Mouse (Mus musculus): Measurements from ENCODE around the gene Simc1.

The Simc1 gene

DNA sequence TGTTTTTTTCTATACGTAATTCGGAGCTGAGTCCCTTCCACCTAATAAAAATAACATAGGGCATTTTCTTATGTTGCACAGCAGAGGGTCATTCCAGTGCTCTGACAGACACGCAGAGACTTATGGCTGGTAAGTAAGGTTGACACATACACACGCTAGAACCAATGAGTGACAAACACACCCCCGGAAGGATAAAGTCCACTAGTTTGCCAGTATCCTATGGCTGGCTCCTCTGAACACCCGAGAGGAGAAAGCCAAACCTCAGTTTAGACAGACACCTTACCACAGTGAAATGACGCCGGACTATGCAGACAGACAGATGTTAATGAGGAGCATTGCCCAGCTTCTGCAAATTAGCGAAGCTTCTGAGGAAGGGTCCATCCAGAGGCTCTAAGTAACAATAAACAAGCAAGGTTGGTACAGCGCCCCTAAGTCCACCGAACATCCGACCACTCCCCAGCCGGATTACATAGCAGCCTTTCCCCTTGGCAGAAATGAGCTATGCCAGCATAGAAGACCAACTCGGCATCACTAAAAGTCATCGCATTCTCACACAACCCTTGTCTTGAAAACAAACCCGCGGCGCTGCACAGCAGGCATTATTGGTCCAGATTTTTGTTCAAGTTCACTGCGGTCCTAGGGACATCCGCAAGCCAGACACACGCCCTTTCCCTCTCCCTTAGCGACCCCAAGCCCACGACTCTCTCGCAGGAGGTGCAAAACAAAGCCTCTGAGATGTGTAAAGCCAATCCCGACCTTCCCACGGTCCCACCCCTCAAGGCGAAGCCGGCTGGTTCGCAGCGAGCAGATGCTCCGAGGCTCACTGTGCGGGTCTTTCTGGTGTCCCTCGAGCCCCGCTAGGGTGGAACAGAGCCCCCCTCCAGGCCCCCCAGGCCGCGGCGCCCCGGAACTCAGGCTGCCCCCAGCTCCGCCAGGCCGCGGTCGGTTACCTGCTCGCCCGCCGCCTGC lies 60.9 kb downstream of the Simc1 start:
- H3K27me3 ChIP-seq (ENCODE audit: control insufficient read depth, insufficient read depth, low read length, poor library complexity, severe bottlenecking) = no peaks in the 10 kb centered on the region
- no peaks in the 10 kb centered on the region; the same call in 1 of the 2 replicates for H3K36me3 ChIP-seq (ENCODE audit: control insufficient read depth, insufficient read depth, low read length, poor library complexity, severe bottlenecking)
- DNase-seq (ENCODE audit: low read depth, low spot score) = peak; percentile 17

DNA sequence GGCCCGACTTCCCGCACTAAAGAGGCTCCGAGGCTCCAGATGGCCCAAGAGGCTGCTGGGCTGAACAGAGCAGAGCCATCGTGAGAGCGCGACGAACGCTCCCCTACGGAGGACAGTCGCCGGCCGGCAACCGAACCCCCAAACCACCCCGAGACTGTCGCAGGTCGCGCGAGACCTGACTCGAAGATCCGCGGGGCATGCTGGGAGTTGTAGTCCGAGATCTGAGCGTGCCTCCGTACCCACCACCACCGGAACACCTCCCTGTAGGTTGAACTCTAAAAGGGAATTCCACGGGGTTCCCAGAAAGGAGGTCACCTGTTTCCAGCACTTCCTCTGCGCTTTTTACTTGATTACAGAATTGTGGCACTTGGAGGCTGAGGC lies 61.6 kb downstream of the Simc1 start, which contains the start of gene 4833439L19Rik:
4833439L19Rik (minus strand) TSS at position 235 of the 381 bp plus-strand sequence.
- peak; percentile 95 for DNase-seq (ENCODE audit: low read depth, low spot score)
- no peaks in the 10 kb centered on the region for H3K27me3 ChIP-seq (ENCODE audit: control insufficient read depth, insufficient read depth, low read length, poor library complexity, severe bottlenecking)
- H3K36me3 ChIP-seq (ENCODE audit: control insufficient read depth, insufficient read depth, low read length, poor library complexity, severe bottlenecking) = no peaks in the 10 kb centered on the region; the same call in 1 of the 2 replicates

DNA sequence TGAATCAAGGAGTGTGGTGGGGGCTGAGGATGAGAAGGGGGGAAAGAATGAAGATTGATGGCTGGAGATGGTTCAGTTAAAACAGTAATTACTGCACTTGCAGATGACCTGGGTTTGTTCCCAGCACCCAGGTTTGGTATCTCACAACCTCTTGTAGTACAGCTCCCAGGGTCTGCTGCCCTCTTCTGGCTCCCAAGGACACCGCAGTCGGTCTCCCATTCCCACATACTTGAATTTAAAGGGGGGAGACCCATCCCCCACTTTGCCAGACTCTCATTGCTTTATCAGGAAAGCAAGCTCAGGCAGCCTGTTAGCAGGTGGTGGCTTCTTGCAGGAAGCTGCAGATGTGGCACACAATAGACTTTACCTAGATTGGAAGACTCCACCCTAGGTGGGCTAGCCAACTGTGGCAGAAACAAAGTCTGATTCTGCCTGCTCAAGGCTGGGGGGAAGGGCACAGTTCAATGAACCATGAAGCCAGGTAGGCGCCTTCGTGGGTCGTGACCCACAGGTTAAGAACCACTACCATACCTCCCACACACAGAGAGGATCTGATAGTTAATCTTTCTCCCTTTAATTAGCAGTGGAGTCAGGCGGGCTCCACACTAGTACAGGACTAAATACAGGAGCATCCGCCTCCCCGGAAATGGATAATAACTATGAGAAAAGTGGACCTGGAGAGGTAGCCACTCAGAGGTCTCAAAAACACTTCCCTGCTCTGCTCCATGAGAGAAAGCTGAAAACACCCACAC lies 62.2 kb downstream of the Simc1 start:
- no peaks in the 10 kb centered on the region; the same call in 1 of the 2 replicates for H3K36me3 ChIP-seq (ENCODE audit: control insufficient read depth, insufficient read depth, low read length, poor library complexity, severe bottlenecking)
- H3K27me3 ChIP-seq (ENCODE audit: control insufficient read depth, insufficient read depth, low read length, poor library complexity, severe bottlenecking) = no peaks in the 10 kb centered on the region
- peak; percentile 24 for DNase-seq (ENCODE audit: low read depth, low spot score)

DNA sequence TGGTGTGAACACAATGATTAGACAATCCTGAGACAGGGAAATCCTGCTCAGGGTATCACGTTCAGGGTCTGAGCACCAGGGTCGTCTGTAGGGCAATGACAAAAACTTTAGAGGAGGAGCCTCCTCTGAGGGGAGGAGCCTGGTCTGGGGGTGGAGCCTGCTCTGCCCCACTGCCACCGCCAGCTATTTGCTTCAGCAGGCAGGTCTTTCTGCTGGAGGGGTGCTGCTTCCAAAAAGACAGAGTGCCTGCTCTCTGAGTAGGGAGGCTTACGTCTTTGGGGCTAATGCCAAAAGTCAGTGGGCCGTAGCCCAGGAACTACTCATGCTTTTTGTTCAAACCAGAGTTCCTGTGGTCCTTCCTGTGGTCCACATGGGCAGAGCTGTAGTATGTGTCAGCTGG lies 64.8 kb downstream of the Simc1 start:
- peak; percentile 18 for DNase-seq (ENCODE audit: low read depth, low spot score)
- H3K27me3 ChIP-seq (ENCODE audit: control insufficient read depth, insufficient read depth, low read length, poor library complexity, severe bottlenecking) = no peaks in the 10 kb centered on the region
- no peaks in the 10 kb centered on the region for H3K36me3 ChIP-seq (ENCODE audit: control insufficient read depth, insufficient read depth, low read length, poor library complexity, severe bottlenecking)

DNA sequence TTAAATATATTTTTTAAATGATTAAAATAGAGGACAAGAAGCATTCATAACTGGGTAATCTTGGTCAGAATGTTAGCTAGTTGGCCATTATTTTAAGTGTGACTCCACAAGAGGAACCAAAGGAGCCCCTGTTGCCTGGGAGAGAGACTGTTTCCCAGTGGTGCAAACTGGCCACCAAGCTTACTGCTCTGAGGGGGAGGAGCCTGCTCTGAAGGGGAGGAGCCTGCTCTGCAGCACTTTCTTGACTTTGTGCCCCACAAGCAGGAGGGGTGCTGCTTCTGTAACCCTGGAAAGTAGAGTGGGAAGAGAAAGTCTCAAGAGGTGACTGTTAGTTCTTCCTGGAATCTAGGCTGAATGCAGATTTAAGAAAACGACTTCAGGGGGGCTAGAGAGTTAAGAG lies 65.7 kb downstream of the Simc1 start:
- no peak for DNase-seq (ENCODE audit: low read depth, low spot score)
- no peaks in the 10 kb centered on the region for H3K36me3 ChIP-seq (ENCODE audit: control insufficient read depth, insufficient read depth, low read length, poor library complexity, severe bottlenecking)
- no peaks in the 10 kb centered on the region for H3K27me3 ChIP-seq (ENCODE audit: control insufficient read depth, insufficient read depth, low read length, poor library complexity, severe bottlenecking)

DNA sequence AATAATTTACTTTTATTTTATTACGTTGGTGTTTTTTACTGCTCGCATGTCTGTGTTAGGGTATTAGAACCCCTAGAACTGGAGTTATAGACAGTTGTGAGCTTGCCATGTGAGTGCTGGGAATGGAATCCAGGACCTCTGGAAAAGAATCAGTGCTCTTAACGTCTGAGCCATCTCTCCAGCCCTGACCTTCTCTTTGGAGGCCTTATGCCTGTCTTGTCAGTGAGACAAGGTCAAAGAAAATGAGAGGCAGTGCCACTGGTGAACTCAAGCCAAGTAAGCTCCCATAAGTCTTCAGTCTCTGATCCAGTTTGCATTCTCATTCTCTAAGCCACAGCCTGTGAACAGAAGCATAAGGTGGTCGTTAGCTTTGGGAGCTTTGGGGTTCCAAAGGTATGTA lies 67.2 kb downstream of the Simc1 start:
- Histone ChIP-seq H3K36me3 (ENCODE audit: control insufficient read depth, insufficient read depth, low read length, poor library complexity, severe bottlenecking) (no peaks in the 10 kb centered on the region), H3K27me3 (ENCODE audit: control insufficient read depth, insufficient read depth, low read length, poor library complexity, severe bottlenecking) (no peaks in the 10 kb centered on the region)
- DNase-seq (ENCODE audit: low read depth, low spot score) = no peak

- Histone ChIP-seq H3K27me3 (ENCODE audit: control insufficient read depth, insufficient read depth, low read length, poor library complexity, severe bottlenecking) (no peaks in the 10 kb centered on the region), H3K36me3 (ENCODE audit: control insufficient read depth, insufficient read depth, low read length, poor library complexity, severe bottlenecking) (no peaks in the 10 kb centered on the region)
- no peak for DNase-seq (ENCODE audit: low read depth, low spot score)
These were observed 68.1 kb downstream of the Simc1 start for GRCm38 (mm10) chr13:54571637-54572036.

- H3K27me3 ChIP-seq (ENCODE audit: control insufficient read depth, insufficient read depth, low read length, poor library complexity, severe bottlenecking) = no peaks in the 10 kb centered on the region
- no peaks in the 10 kb centered on the region for H3K36me3 ChIP-seq (ENCODE audit: control insufficient read depth, insufficient read depth, low read length, poor library complexity, severe bottlenecking)
- DNase-seq (ENCODE audit: low read depth, low spot score) = no peak
These were observed 69.0 kb downstream of the Simc1 start for GRCm38 (mm10) chr13:54572621-54573020.

- Histone ChIP-seq H3K36me3 (ENCODE audit: control insufficient read depth, insufficient read depth, low read length, poor library complexity, severe bottlenecking) (no peaks in the 10 kb centered on the region), H3K27me3 (ENCODE audit: control insufficient read depth, insufficient read depth, low read length, poor library complexity, severe bottlenecking) (no peaks in the 10 kb centered on the region)
- peak; percentile 44 for DNase-seq (ENCODE audit: low read depth, low spot score)
These were observed 71.4 kb downstream of the Simc1 start, which contains the start of gene Arl10 for GRCm38 (mm10) chr13:54574854-54575481. Arl10 (plus strand) TSS chr13:54575015.

- Histone ChIP-seq H3K36me3 (ENCODE audit: control insufficient read depth, insufficient read depth, low read length, poor library complexity, severe bottlenecking) (no peaks in the 10 kb centered on the region), H3K27me3 (ENCODE audit: control insufficient read depth, insufficient read depth, low read length, poor library complexity, severe bottlenecking) (no peaks in the 10 kb centered on the region)
- DNase-seq (ENCODE audit: low read depth, low spot score) = no peak
These were observed 71.9 kb downstream of the Simc1 start for GRCm38 (mm10) chr13:54575489-54575888.

DNA sequence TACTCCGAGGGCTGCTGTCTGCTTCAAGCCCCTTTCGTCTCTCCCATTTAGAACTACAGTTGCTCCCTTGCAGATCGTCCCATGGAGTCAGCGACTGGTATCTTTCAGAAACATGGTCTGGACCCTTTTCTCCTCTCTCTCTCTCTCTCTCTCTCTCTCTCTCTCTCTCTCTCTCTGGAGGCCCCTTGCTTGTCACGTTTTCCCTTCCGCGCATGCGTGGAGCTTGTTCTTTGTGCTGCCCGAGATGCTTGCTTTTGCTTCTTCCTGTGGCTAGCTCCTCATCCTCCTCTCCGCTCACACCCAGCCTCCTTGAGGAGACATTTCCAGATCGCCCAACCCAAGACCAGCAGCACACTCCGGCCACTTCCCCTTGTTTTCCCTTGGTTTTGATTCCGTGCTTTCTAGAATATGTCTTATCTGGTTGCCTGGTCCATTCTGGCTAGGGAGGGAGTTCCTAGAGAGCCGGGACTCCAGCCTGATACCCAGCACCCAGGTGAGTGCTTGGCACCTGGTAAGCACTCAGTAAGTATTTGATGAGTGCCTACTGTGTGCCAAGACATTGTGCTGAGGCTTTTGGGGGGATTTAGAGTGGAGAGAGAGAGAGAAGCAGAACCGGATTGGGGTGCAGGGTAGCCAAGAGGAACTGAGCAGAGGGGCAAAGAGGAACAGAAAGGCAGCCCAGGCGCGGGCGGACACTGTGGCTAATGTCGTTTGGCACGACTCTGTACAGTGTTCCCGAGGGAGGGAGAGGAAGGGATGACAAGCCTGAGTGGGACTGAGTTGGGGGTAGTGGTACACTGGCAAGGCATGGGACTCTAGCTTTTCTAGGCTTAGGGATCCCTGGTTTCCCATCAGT lies 74.3 kb downstream of the Simc1 start:
- H3K36me3 ChIP-seq (ENCODE audit: control insufficient read depth, insufficient read depth, low read length, poor library complexity, severe bottlenecking) = no peaks in the 10 kb centered on the region
- DNase-seq (ENCODE audit: low read depth, low spot score) = peak; percentile 70
- no peaks in the 10 kb centered on the region for H3K27me3 ChIP-seq (ENCODE audit: control insufficient read depth, insufficient read depth, low read length, poor library complexity, severe bottlenecking)

- Histone ChIP-seq H3K36me3 (ENCODE audit: control insufficient read depth, insufficient read depth, low read length, poor library complexity, severe bottlenecking) (peaks cover 3% of the 10 kb centered on the region; the same call in 1 of the 2 replicates), H3K27me3 (ENCODE audit: control insufficient read depth, insufficient read depth, low read length, poor library complexity, severe bottlenecking) (no peaks in the 10 kb centered on the region)
- no peak for DNase-seq (ENCODE audit: low read depth, low spot score)
These were observed 77.8 kb downstream of the Simc1 start for GRCm38 (mm10) chr13:54581385-54581784.

DNA sequence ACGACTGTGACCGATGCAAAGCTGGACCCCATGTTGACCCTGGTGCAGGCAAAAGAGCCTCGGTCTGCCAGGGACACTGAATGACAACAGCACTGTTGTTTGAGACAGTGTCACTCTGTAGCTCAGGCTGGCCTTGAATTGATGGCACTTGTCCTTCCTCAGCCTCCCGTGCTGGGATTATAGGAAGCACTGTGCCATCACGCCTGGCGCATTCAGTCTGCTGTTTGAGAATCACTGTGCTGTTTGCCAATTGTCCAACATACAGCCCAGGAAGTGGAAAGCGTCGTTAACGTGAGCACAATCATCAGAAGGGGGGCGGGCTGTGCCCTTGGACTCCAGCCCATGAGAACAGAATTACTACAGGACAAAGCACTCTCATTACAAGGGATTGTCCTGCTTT lies 78.5 kb downstream of the Simc1 start:
- DNase-seq (ENCODE audit: low read depth, low spot score) = no peak
- H3K36me3 ChIP-seq (ENCODE audit: control insufficient read depth, insufficient read depth, low read length, poor library complexity, severe bottlenecking) = peaks cover 3% of the 10 kb centered on the region; the same call in 1 of the 2 replicates
- H3K27me3 ChIP-seq (ENCODE audit: control insufficient read depth, insufficient read depth, low read length, poor library complexity, severe bottlenecking) = no peaks in the 10 kb centered on the region

DNA sequence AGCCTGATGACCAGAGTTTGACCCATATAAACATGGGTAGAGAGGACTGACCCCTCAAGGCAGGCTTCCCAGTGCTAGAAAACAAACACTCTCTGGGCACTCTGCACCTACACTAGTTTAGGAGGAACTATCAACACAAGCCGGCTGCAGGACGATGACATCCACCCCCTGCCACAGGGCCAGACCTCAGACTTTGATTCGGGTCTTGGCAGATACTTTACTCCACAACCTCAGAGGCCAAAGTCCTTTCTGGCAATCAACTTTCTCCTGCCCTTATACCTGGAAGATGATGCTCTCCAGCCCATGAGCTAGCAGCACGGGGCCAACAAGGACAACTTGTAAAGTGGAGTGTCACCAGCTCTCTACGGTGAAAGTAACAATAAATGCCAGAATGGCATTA lies 79.3 kb downstream of the Simc1 start:
- H3K27me3 ChIP-seq (ENCODE audit: control insufficient read depth, insufficient read depth, low read length, poor library complexity, severe bottlenecking) = no peaks in the 10 kb centered on the region
- H3K36me3 ChIP-seq (ENCODE audit: control insufficient read depth, insufficient read depth, low read length, poor library complexity, severe bottlenecking) = peaks cover 3% of the 10 kb centered on the region; the same call in 1 of the 2 replicates
- DNase-seq (ENCODE audit: low read depth, low spot score) = no peak

All from splenic B cell, adult 2 months (primary cell).